ENCODE assay signal across 8 mouse cellular contexts in genomic region chr11:97573891-97574550, GRCm38 (mm10). TPM values are rescaled to one million over a fixed set of nuclear protein-coding genes. Genes with fewer than 3 reads are reported as not detected.
DNase-seq lines count a peak whose midpoint lies in the region; ATAC-seq lines count a peak whose summit lies in the region.

No protein-coding gene starts in this region.

- under 1% methylated on average over 23 of the region's 28 CpGs for WGBS in kidney, embryonic 15.5 days
- WGBS in hindbrain, embryonic 14.5 days: 1% methylated on average over 23 of the region's 28 CpGs
- WGBS in limb, embryonic 13.5 days: 2% methylated on average over 20 of the region's 28 CpGs

- peak overlapping the region; percentile 69 for H3K4me3 ChIP-seq in kidney, embryonic 15.5 days (replicated peaks)
- H3K4me3 ChIP-seq in hindbrain, embryonic 14.5 days (replicated peaks; ENCODE audit: low read length): peak overlapping the region; percentile 61
- peak overlapping the region; percentile 69 for H3K4me3 ChIP-seq in limb, embryonic 13.5 days

- no peaks in the 10 kb centered on the region for H3K9me3 ChIP-seq in kidney, embryonic 15.5 days (replicated peaks)
- H3K9me3 ChIP-seq in hindbrain, embryonic 14.5 days (ENCODE audit: control insufficient read depth, low read length): no peaks in the 10 kb centered on the region
- H3K9me3 ChIP-seq in limb, embryonic 13.5 days: no peaks in the 10 kb centered on the region

- peaks cover 96% of the 10 kb centered on the region for H3K27me3 ChIP-seq in kidney, embryonic 15.5 days
- no peaks in the 10 kb centered on the region for H3K27me3 ChIP-seq in hindbrain, embryonic 14.5 days (ENCODE audit: control insufficient read depth, insufficient read depth, low read length)
- peaks cover 96% of the 10 kb centered on the region for H3K27me3 ChIP-seq in limb, embryonic 13.5 days

- H3K27ac ChIP-seq in kidney, embryonic 15.5 days: no peak overlapping the region
- peak overlapping the region; percentile 93 for H3K27ac ChIP-seq in hindbrain, embryonic 14.5 days
- H3K27ac ChIP-seq in limb, embryonic 13.5 days: no peak overlapping the region

- peak overlapping the region; percentile 99 for H3K4me2 ChIP-seq in kidney, embryonic 15.5 days
- peak overlapping the region; percentile 66 for H3K4me2 ChIP-seq in hindbrain, embryonic 14.5 days (replicated peaks)
- H3K4me2 ChIP-seq in limb, embryonic 13.5 days (replicated peaks): peak overlapping the region; percentile 97

- no peaks in the 10 kb centered on the region for H3K36me3 ChIP-seq in kidney, embryonic 15.5 days
- no peaks in the 10 kb centered on the region for H3K36me3 ChIP-seq in hindbrain, embryonic 14.5 days (replicated peaks; ENCODE audit: control insufficient read depth, insufficient read depth)
- H3K36me3 ChIP-seq in limb, embryonic 13.5 days: no peaks in the 10 kb centered on the region

- peak overlapping the region; percentile 59 for H3K9ac ChIP-seq in kidney, embryonic 15.5 days
- peak overlapping the region; percentile 90 for H3K9ac ChIP-seq in hindbrain, embryonic 14.5 days
- no peak overlapping the region; the same call in 1 of the 2 replicates for H3K9ac ChIP-seq in limb, embryonic 13.5 days

- ATAC-seq in kidney, embryonic 15.5 days (replicated peaks; ENCODE audit: low FRiP score): peak; percentile 15; the same call in 1 of the 2 replicates
- ATAC-seq in hindbrain, embryonic 14.5 days (ENCODE audit: low FRiP score): peak; percentile 28
- no peak for ATAC-seq in limb, embryonic 13.5 days (ENCODE audit: low FRiP score, low read depth)

- DNase-seq in kidney, adult 18-20 months: no peak
- peak; percentile 52 to 61 for DNase-seq in cerebellum, postnatal 36 days
- peak; percentile 52 for DNase-seq in hindbrain, embryonic 14.5 days (ENCODE audit: low spot score)
- DNase-seq in retina, embryonic 14.5 days (ENCODE audit: low spot score): peak; percentile 60
- DNase-seq in adrenal gland, adult 2 months: no peak
- no peak for DNase-seq in spleen, postnatal 36 days (ENCODE audit: low spot score in 2 of 2)

- H3K4me1 ChIP-seq in kidney, embryonic 15.5 days: peaks cover 51% of the 10 kb centered on the region
- H3K4me1 ChIP-seq in hindbrain, embryonic 14.5 days (replicated peaks; ENCODE audit: control insufficient read depth, insufficient read depth, low read length): peaks cover 50% of the 10 kb centered on the region
- H3K4me1 ChIP-seq in limb, embryonic 13.5 days: peaks cover 73% of the 10 kb centered on the region

RNA-seq across cellular contexts. Expression of gene Srcin1, which starts 2.0 kb away (rescaled TPM):
- polyA plus RNA-seq in kidney, embryonic 15.5 days (2015; fragmentation: Nextera tagmentation; extraction: Ambion mirVana): 0.83 and 0.85 TPM in 2 replicates
- polyA plus RNA-seq in hindbrain, embryonic 14.5 days (2014; fragmentation: Nextera tagmentation; extraction: Ambion mirVana): 9.1 and 11.8 TPM in 2 replicates
- 0.32 and 0.48 TPM in 2 replicates for polyA plus RNA-seq in limb, embryonic 13.5 days (2015; fragmentation: Nextera tagmentation; extraction: Ambion mirVana)
- total RNA-seq in adrenal gland, adult 2 months (2021): 10 to 100 TPM; 11.2 to 13.9 TPM
- 13.8 and 17.9 TPM in 2 replicates for polyA plus RNA-seq in adrenal gland, adult 2 months (2012; rRNA removed)

RNA-seq across cellular contexts. Expression of gene Epop, which starts 55.5 kb away (rescaled TPM):
- 4.3 and 5.1 TPM in 2 replicates for polyA plus RNA-seq in kidney, embryonic 15.5 days (2015; fragmentation: Nextera tagmentation; extraction: Ambion mirVana)
- 1.8 and 2.6 TPM in 2 replicates for polyA plus RNA-seq in hindbrain, embryonic 14.5 days (2014; fragmentation: Nextera tagmentation; extraction: Ambion mirVana)
- polyA plus RNA-seq in limb, embryonic 13.5 days (2015; fragmentation: Nextera tagmentation; extraction: Ambion mirVana): 3.5 and 4.6 TPM in 2 replicates
- total RNA-seq in adrenal gland, adult 2 months (2021): 1 to 10 TPM; 2.0 to 6.8 TPM
- polyA plus RNA-seq in adrenal gland, adult 2 months (2012; rRNA removed): 10.6 and 16.2 TPM in 2 replicates

Comparison
In these comparisons a context has a peak if more than half of its experiments do, and no peak if none do; other contexts are left out.
1. DNase-seq: peak in cerebellum, postnatal 36 days (2 of 2), hindbrain, embryonic 14.5 days (single experiment) and retina, embryonic 14.5 days (single experiment); none in kidney, adult 18-20 months (single experiment), adrenal gland, adult 2 months (single experiment) and spleen, postnatal 36 days (0 of 2).
2. Peak in every context shown above with its lines, with median percentiles within 50 percentile points of each other: H3K4me2 ChIP-seq and H3K4me3 ChIP-seq.